Mouse (Mus musculus) right cerebral cortex, adult 2 months (tissue): ENCODE measurements around the gene Sned1.

ENCODE experiments used
- DNase-seq, 2 experiments: peaks; one replicate each; pipeline ENCODE4 v3.0.0; 2021 to 2022; ENCODE audit warnings: low spot score in 2 of 2

The Sned1 gene

DNA sequence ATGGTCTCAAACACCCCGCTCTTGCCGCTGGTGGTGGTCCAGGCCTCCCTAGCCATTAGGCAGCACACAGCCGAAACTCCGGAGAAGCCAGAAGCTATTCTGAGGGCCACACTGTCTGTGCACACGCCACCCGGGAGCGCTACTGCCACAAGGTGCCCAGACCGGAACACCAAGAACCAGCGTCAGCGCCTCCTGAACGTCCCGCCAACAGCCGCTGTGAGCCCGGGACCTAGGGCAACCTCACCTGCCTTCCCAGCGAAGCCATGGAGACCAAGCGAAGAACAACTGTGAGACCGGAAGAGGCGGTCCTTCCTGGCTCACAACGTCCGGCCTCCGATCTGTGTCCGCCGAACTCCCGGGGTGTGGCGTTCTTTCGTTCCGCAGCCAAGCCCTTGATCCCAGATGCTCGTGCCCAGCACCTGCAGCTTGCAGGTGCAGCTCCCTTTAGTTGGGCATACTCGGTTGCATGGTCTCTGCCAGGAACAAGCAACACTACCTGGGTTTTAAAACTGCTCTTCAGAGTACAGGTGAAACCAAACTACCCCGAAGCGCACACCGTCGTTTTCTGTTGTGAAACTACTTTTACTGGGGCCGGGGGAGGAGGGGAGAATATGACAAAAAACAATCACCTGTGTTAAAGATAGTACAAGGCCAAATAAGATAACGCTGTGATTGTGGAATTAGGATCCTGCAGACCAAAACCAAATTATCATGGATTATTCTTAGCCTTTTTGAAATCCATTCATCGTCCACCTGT, 70.1 kb downstream of the Sned1 start, which contains the start of gene Mterf4:
TSS of gene Mterf4 (minus strand) at position 335 of the 757 bp plus-strand sequence.
- DNase-seq: peak; percentile 82 to 84

DNA sequence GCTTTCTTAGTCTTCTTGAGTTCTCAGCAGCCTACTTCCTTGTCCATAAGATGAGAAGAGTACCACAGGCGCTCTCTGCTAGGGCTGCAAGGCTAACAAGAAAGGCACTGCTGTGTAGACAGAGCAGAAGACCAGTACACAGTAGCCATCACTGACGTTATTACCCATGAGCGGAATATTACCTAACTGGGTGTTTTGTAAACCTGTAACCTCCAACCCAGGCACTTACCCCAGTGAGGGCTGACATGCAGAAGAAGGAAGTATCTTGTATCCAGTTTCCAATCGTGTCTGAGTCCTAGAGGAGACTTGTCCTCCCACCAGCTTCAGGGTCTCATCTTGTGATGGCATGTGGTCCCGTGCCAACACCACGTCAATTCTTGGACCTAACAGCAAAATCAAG, 88.3 kb downstream of the Sned1 start:
- DNase-seq: no peak

DNA sequence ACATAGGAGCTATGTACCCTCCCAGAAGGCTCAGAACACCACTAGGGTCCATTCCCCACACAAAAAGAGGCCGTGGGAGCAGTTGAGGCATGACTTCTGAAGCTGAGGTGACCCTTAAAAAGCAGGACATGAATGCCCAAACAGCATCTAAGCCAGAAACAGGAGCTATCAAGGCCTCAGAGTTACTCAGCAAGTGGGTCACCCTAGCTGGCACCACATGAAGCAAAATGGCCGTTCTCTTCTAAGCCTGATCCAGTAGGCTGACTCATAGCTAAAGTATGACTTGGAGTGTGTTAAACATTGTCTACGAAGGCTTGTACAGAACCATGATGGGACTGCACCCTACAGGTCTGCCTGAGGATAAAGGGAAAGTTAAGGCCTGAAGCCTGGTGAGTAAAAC, 90.8 kb downstream of the Sned1 start:
- no peak for DNase-seq

DNA sequence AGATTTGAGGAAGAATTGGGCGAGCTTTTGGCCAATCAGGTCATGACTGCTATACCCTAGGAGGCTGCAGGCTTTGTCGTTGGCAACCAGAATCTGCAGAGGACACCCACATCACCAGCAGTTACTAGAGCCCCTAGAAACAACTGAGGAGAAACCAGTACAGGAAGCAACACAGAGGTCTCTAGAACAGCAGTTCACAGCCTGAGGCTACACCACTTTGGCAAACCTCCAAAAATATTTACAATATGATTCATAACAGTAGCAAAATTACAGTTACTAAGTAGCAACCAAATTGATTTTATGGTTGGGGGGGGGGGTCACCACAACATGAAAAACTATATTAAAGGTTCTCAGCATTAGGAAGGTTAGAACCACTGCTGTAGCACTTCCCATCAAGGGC, 99.0 kb downstream of the Sned1 start:
- no peak for DNase-seq

DNA sequence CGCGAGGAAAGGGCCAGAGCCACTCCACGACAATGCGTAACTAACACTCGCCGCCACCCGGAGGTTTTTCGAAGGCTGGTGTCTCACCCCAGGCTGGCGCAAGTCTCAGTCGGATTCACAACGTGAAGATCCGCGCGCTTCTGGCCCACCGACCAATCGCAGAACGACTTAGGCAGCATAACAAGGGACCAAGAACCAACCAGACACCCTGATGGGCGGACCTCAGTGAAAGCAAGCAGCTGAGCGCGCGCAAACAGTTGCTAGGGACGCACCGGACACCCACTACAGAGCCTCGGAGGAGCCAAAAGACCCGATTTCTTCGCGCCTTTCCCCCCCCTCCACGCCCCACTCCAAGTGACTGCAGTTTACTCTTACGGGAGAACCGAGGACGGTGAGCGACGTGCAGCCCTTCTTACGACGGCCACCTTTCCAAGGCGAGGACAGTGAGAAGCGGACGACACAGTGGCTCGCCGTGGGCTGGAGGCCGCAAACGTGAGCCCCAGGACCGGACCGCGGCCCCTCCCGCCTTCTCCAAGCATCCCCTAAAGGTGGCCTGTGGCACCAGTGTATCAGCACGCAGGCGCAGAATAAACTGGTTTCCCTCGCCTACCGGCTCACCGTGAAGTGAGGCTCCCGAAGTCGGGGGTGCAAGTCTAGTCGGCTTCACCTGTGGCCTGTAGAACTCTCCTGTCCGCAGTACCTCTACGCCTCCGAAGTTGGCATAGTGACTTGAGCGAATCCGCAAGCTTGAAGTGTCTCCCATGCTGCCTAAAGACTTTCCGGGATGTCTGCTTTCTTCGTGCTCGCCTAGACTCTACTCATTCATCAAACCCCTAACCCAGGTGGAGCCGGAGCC, 107.2 kb downstream of the Sned1 start, which contains the start of the genes Ppp1r7 and Pask:
TSS of gene Ppp1r7 (plus strand) at position 207 of the 856 bp plus-strand sequence.
TSS of gene Pask (minus strand) at position 835 of the 856 bp plus-strand sequence.
- DNase-seq: peak; percentile 94

DNA sequence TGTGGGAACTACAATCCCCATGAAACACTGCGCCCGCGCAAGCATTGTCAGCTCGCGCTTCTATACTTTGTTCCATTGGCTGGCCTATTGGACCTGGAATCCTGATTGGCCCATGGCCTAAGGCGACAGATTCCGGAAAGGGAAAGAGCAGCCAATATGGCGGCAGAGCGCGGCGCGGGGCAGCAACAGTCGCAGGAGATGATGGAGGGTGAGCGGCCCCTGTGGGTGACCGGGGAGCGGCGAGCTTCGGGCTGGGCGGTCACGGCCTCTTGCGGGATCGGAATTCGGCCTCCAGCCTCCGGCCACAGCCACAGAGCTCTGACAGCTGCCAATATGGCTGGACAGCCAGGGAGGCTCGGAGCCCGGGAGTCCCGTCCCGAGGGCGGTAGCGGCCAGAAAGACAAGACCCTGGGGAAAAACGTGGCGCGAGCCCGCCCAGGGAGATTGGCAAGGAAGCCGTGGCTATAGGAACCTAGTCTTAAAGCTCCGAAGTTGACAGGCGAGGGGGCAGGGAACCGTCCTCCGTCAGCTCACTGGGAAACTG, 107.9 kb downstream of the Sned1 start:
- DNase-seq: peak; percentile 95 to 97

DNA sequence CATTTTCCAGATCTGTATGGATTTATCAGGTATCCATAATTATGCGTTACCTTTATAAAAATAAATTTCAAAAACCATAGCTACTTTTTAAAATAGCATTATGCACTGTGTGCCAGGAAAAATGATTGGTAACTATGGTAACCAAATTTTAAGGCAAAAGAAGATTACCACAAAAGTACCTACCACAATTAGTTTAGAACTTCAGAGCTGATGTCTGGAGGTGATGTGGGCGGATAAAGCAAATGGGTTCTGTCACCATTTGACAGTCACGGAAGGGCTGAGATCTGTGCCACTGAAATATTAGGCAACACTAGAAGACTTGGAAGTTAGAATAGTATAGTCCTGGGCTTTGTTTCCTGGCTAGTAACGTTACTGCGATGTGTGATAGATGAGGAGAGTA, 111.5 kb downstream of the Sned1 start:
- peak in 1 of 2 experiments; percentile 30 for DNase-seq

DNA sequence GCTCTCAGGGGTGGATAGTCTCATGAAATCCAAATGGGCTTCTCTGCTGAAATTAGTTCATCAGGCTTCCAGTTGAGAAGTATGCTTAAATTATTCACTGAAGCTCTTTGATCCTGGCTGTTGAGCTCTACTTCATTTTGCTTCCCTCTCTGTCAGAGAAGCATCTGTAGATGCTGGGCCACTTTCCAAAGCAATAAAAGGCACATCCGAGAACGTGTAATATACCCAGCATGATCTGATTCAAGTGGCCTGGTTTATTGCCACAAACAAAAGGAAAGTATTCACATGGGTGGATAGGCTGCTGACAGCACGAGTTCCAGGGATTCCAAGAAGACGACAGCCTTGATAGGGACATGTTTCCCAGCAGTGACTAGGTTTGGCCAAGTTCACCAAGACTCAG, 114.1 kb downstream of the Sned1 start:
- no peak for DNase-seq
